Mouse (Mus musculus) spleen, adult 12 weeks (tissue): ENCODE data around the gene Soga1.

Source experiments
- DNase-seq: peaks from one replicate; pipeline ENCODE4 v3.0.0; 2022; ENCODE audit warnings: low spot score

Gene Soga1

GRCm38 (mm10) chr2:156982864-156983263 lies 96.2 kb downstream of the Soga1 start:
- DNase-seq = no peak

- no peak for DNase-seq
Observed at GRCm38 (mm10) chr2:156981291-156981690, 97.8 kb downstream of the Soga1 start.

- no peak for DNase-seq
Observed at GRCm38 (mm10) chr2:156980059-156980458, 99.0 kb downstream of the Soga1 start.

GRCm38 (mm10) chr2:156976711-156977110 lies 102.3 kb downstream of the Soga1 start:
- no peak for DNase-seq

GRCm38 (mm10) chr2:156974967-156975366 lies 104.1 kb downstream of the Soga1 start:
- DNase-seq = no peak

GRCm38 (mm10) chr2:156973316-156974100 lies 105.5 kb downstream of the Soga1 start:
- no peak for DNase-seq

GRCm38 (mm10) chr2:156970253-156970652 lies 108.8 kb downstream of the Soga1 start:
- no peak for DNase-seq

GRCm38 (mm10) chr2:156968501-156968900 lies 110.6 kb downstream of the Soga1 start:
- DNase-seq = no peak

GRCm38 (mm10) chr2:156967388-156967787 lies 111.7 kb downstream of the Soga1 start:
- no peak for DNase-seq
